Mouse (Mus musculus): ENCODE results near the gene Alg12.

DNA sequence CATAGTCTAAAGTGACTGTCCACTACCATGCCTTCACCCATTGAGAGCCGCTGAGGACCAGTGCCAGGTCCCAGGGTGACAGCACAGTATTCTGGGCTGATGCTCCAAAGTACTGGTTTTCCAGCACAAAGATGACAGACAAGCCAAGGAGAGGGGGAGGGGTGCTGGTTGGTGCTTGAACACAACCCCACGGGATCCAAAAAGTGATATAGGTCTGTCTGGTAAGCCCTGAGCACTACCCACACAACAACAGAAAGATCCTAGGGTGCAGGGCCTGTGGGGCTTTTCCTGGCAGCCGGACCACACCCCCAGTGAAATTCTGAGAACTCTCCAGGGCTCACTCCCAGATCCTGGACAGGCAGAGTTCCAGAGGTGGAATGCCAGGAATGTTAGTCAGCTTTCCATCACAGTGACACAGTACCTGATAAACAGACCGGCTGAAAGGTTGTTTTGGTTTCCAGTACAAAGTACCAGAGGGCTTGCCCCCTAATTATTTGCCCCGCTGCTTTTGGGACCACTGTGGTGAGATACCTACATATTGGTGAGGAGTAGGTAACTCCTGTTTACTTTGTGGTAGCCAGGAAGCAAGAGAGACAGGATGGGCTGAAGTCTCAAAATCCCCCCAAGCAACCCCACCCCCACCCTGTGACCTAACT is 48.4 kb upstream of the Alg12 start:
- TF ChIP-seq POLR2A (IDR thresholded peaks at IDR 0.05; ENCODE audit: insufficient read depth, low read depth, low read length) (no peak), CTCF (IDR thresholded peaks at IDR 0.05; ENCODE audit: insufficient read depth, low read depth, low read length) (no peak)

Data from olfactory bulb, adult 2 months (tissue).